Mouse (Mus musculus): ENCODE measurements around the gene Ddx41.
"Not testable (repeated sequence)": the region's sequence is repeated elsewhere in the genome, so short reads cannot be mapped to it uniquely, and the experiment has no call there.

Gene Ddx41

GRCm38 (mm10) chr13:55536194-55537175, at the start of gene Ddx41:
Gene Ddx41 (minus strand): TSS chr13:55536658.
- peak; percentile 100 for DNase-seq

DNA sequence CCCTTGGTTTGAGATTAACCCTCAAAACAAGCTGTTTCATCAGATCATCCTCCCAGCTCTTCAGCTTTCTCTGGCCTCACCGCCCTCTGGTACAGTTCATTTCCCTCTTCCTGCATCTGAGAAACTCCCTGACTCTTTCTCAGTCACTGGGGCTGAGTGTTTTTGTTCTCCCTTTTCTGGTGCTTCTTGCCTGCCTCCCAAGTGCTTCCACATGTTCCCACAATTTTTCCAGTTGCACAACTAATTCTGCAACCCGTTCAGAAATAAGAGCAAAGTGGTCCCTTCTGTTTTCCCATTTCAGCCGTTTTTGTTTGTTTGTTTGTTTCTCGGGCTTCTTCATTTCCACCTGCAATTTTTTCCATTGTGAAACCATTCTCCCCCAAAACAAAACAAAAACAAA, 41.6 kb upstream of the Ddx41 start:
- DNase-seq: no peak

GRCm38 (mm10) chr13:55576872-55577271, 40.4 kb upstream of the Ddx41 start:
- DNase-seq: not testable (repeated sequence)

DNA sequence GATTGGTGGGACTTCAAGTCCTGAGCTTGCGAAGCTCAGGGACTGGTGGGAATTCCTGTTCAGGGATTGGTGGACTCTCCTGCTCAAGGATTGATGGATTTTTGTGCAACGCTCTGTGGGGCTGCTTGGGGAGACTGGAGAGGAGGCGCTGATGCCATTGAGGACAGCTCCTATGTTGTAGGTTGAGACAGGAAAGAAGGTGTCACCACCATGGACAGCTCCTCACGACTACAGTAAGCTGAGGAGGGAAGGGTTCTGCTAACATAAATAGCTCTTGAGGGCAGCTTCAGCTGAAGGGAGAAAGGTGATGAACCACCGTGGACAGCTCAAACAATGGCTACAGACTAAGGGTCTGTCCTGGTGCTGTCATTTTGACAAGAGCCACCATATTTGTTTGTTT, 39.5 kb upstream of the Ddx41 start:
- no peak for DNase-seq

DNA sequence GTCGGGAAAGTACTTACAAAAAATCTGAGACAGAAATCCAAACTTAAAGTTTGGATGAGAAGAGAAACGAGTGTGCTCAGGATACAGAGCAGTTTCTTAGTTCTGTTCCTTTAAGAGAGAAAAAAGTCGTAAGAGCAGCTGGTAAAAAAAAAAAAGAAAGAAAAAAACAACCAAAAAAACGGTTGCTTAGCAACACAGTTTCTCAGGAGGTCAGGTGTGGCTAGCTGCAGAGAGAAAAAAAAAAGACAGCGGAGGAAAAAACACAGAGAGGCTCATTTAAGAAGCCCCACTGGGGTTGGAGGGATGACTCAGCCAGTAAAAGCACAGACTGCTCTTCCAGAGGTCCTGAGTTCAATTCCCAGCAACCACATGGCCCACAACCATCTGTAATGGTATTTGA, 37.9 kb upstream of the Ddx41 start:
- no peak for DNase-seq

DNA sequence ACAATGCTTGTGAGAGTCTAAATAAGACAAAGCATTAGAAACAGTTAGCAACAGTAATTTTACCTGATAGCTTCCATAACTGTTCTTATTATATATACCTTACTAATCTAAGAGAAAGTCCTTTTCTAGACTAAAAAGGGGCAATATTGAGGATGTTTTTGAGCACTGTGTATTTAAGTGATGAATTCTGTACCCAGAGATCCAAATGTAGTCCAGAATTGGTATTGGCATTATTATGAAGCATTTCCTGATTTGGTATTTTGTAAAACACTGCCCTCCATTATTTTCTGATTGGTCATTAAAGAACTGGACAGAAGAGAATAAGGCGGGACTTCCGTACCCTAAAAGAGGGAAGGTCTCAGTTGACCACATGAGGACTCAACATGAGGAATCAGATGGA, 37.0 kb upstream of the Ddx41 start, which contains the start of gene Tmed9:
Gene Tmed9 (plus strand): TSS at position 301 of the 400 bp plus-strand sequence.
- no peak for DNase-seq

DNA sequence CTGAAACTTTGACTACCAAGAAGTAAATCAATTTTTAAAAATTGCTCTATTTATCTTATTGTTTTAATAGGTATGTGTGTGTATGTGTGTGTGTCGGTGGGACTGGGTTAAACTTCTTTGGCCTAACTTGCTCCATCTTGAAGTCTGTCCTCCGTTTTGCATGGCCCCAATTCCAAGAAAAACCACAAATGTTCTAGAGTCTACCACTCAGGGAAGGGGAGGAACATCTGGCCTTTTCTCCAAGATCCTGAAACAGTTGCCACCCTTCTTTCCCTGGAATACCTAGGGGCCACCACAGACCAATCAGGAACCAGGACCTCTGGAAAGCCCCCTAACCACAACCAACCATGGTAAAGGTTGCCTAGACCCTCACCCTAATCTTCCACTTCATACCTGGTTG, 35.5 kb upstream of the Ddx41 start:
- DNase-seq: no peak

DNA sequence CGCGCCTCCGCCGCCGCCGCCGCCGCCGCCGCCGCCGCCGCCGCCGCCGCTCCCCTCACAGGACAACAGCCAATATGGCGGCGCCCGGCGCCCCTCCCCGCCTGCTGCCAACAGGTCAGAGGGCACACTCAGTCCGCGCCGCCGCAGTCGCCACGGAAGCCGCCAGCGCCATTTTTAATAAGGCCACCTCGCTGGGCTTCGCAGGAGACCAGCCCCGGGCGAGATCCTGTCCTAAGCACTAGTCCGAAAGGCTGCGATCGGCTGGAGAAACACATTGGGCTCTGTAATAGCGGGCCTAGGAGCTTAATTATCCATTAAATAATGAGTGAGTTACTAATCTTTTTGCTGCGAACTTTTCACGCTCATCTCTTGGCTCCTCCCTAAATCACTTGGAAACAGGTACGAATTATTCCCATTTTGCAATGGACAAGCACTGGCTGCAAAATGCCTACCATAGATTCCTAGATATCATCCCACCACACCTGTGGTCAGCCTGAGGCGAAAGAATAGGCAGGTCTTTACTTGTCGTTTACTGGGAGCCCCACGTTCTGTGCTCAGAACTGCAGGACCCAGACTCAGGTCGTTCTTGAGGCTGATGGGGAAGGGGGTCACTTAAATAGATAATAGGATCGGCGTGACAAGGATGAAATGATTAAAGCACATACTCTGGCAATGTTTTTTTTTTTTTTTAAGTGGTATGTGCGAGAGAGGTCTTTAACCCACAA, 34.7 kb upstream of the Ddx41 start, which contains the start of gene Fam193b:
Gene Fam193b (minus strand): TSS at position 94 of the 725 bp plus-strand sequence.
- peak; percentile 94 for DNase-seq

GRCm38 (mm10) chr13:55570286-55570973, 34.0 kb upstream of the Ddx41 start:
- peak; percentile 47 for DNase-seq

DNA sequence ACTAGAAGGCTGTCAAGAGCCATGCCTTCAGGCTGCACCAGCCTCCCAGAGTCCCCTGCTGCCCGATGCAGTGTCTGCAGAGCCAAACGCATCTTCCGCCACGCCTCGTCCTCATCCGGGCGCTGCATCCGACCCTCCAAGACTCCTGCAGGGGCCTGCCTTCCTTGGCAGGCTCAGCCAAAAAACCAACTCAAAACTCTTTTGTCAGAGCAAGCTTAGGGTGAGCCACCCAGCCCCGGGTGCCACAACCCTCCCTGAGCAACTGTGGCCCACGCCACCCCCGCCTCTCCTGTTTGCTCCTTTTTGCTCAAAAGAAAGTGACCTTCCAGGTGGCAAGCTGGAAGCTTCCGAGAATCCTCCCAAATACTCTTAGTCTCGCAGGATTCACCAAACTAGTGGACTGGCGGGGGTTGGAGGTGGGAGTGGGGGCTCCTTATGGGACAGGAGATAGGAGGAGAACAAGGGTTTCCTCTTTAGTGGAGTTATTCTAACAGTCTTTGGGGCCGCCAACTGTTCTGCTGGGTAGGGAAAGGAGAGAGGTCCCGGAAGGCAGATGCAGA, 33.3 kb upstream of the Ddx41 start:
- peak; percentile 23 for DNase-seq

GRCm38 (mm10) chr13:55568524-55568923, 32.1 kb upstream of the Ddx41 start:
- DNase-seq: not testable (repeated sequence)

- DNase-seq: no peak
These were observed 31.5 kb upstream of the Ddx41 start for GRCm38 (mm10) chr13:55567949-55568348.

GRCm38 (mm10) chr13:55567001-55567400, 30.5 kb upstream of the Ddx41 start:
- DNase-seq: no peak

GRCm38 (mm10) chr13:55563266-55563879, 26.9 kb upstream of the Ddx41 start:
- no peak for DNase-seq

- no peak for DNase-seq
These were observed 21.0 kb upstream of the Ddx41 start for GRCm38 (mm10) chr13:55557499-55557898.

- no peak for DNase-seq
These were observed 19.5 kb upstream of the Ddx41 start for GRCm38 (mm10) chr13:55555921-55556320.

GRCm38 (mm10) chr13:55549061-55549460, 12.6 kb upstream of the Ddx41 start:
- no peak for DNase-seq

DNA sequence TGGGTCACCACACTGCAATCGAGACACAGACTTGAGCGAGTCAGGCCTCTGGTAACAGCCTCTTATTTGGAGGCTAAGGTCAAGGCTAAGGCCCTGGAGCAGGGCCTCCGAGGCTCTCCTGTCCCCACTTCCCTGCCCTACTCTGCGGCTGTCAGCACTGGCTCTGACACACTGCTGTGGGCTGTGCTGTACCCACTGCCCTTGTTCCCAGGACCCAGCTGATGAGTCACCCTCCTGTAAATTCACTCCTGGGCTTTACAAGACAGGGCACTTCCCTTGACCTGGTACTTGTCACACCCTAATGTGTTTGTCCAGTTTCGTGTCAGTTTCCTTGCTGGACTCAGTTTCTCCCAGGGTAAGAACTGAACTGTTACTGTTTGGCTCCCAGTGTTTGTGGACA, 12.0 kb upstream of the Ddx41 start:
- DNase-seq: no peak

DNA sequence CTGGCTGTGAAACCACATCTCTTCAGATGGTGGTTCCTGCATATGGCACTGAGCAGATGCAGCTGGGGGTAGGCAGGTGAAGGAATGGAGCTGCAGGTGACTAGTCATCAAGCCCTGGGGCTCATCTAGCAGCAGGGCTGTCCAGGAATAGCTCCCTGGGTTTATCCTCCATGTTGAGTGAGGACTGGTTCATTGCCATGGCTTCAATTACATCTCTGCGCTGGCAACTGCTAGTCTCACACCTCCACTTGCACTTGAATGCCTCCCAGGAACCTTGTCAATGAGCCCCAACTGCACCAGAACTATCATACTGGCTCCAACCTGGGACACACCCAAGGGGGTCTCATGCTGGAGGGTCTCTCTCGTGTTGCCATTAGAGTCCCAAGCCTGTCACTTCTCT, 11.5 kb upstream of the Ddx41 start:
- no peak for DNase-seq

DNA sequence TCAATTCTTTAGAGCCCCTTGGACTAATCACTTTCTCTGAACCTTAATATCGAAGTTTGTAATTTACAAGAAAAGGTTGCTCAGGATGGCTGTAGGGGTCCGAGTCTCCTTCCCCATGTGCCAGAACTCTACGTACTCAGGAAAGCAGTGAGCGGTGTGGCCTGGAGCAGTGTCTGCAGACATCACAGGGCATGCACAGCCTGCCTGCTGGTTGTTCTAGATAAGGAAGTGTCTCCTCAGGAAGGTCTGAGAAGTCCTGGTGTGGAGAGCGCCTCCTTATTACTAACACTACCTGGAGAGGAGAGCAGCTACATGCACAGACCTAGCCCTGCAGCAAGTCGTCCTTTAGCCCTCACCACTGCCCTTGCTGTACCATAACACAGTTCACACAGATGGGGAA, 8.3 kb upstream of the Ddx41 start:
- no peak for DNase-seq

- DNase-seq: no peak
These were observed 7.0 kb upstream of the Ddx41 start for GRCm38 (mm10) chr13:55543447-55543846.

GRCm38 (mm10) chr13:55542891-55543290, 6.4 kb upstream of the Ddx41 start:
- no peak for DNase-seq

All from cerebellum, adult 8-10 months (tissue).